Mouse (Mus musculus): ENCODE results near the gene Bckdk. TPM values are rescaled to one million over a fixed set of nuclear protein-coding genes. Genes with fewer than 3 reads are reported as not detected.
A peak's percentile ranks its signal among the peaks of the same experiment; 100 is the strongest.

Gene Bckdk
- total and polyA plus RNA-seq, 3 experiments = 32.6 to 126 TPM; not detected in 1

GRCm38 (mm10) chr7:127899997-127900396 is 3.9 kb upstream of the Bckdk start (continued):
- no peak for TF ChIP-seq POLR2AphosphoS5 (IDR thresholded peaks at IDR 0.05; ENCODE audit: borderline replicate concordance, low read depth, low read length)
- TF ChIP-seq ZC3H11A (IDR thresholded peaks at IDR 0.05; ENCODE audit: low read depth, low read length) = no peak
- peak; percentile 55 for TF ChIP-seq GATA1 (IDR thresholded peaks at IDR 0.05; ENCODE audit: low read depth, low read length)
- TF ChIP-seq CHD2 (IDR thresholded peaks at IDR 0.05; ENCODE audit: low read length) = 0 out of 2 replicates have a peak, but pooled peaks have one; percentile 11
- TF ChIP-seq GABPA (IDR thresholded peaks at IDR 0.05; ENCODE audit: low read depth, low read length) = no peak
- TF ChIP-seq EP300 (IDR thresholded peaks at IDR 0.05; ENCODE audit: low read depth in 1 of 2, low read length in 2 of 2) = peak in 1 of 2 experiments; percentile 59; a peak in 3 of 4 replicates
- TF ChIP-seq POLR2A (IDR thresholded peaks at IDR 0.05; ENCODE audit: control insufficient read depth in 1 of 2, insufficient read depth in 1 of 2, low read depth in 1 of 2, low read length in 2 of 2, poor library complexity in 1 of 2) = no peak
- no peak for TF ChIP-seq RCOR1 (IDR thresholded peaks at IDR 0.05; ENCODE audit: low read depth, low read length)
- no peak for TF ChIP-seq MAX (IDR thresholded peaks at IDR 0.05; ENCODE audit: low read length)
- TF ChIP-seq MAFK (IDR thresholded peaks at IDR 0.05; ENCODE audit: borderline replicate concordance, low read depth, low read length) = no peak
- no peak; the same call in 1 of the 2 replicates for TF ChIP-seq SIN3A (IDR thresholded peaks at IDR 0.05; ENCODE audit: low read length)
- no peak; the same call in 1 of the 2 replicates for TF ChIP-seq MXI1 (IDR thresholded peaks at IDR 0.05; ENCODE audit: low read depth, low read length)
- no peak for TF ChIP-seq MEF2A (IDR thresholded peaks at IDR 0.05; ENCODE audit: extremely low read depth, insufficient replicate concordance, low read depth, low read length, poor library complexity, severe bottlenecking)
- TF ChIP-seq ZNF384 (IDR thresholded peaks at IDR 0.05; ENCODE audit: low read depth, low read length) = no peak

GRCm38 (mm10) chr7:127901772-127902171 is 2.1 kb upstream of the Bckdk start:
- peaks cover 3% of the 10 kb centered on the region; the same call in 1 of the 2 replicates for H3K79me2 ChIP-seq (ENCODE audit: control insufficient read depth, insufficient read depth, low read length, poor library complexity)
- H3K9me3 ChIP-seq (replicated peaks; ENCODE audit: insufficient read depth, low read length) = no peaks in the 10 kb centered on the region
- no peak for DNase-seq (ENCODE audit: low read depth, low spot score)
- peaks cover 0 to 27% of the 10 kb centered on the region in 2 experiments; a peak in 2 of 4 replicates for H3K36me3 ChIP-seq (ENCODE audit: control insufficient read depth in 1 of 2, insufficient read depth in 2 of 2, low read length in 2 of 2)
- H3K27me3 ChIP-seq (ENCODE audit: control insufficient read depth in 1 of 2, insufficient read depth in 2 of 2, low read length in 2 of 2) = no peaks in the 10 kb centered on the region
- no peak overlapping the region for H3K27ac ChIP-seq (ENCODE audit: control insufficient read depth, low read depth, low read length)
- H3K9ac ChIP-seq (ENCODE audit: control insufficient read depth, low read depth, low read length, poor library complexity, severe bottlenecking) = no peak overlapping the region
- H3K4me1 ChIP-seq (ENCODE audit: control insufficient read depth in 1 of 2, insufficient read depth in 2 of 2, low read length in 2 of 2) = peaks cover 22 to 39% of the 10 kb centered on the region in 2 experiments
- no peak overlapping the region for H3K4me3 ChIP-seq (ENCODE audit: control insufficient read depth in 1 of 2, insufficient read depth in 1 of 2, low read depth in 2 of 2, low read length in 2 of 2)
- TF ChIP-seq NRF1 (IDR thresholded peaks at IDR 0.05; ENCODE audit: insufficient read depth, low read depth, low read length, poor library complexity, severe bottlenecking) = no peak
- TF ChIP-seq MAZ (IDR thresholded peaks at IDR 0.05; ENCODE audit: low read depth, low read length) = no peak
- peak; percentile 95 for TF ChIP-seq JUND (IDR thresholded peaks at IDR 0.05; ENCODE audit: low read depth, low read length)
- TF ChIP-seq CHD1 (IDR thresholded peaks at IDR 0.05; ENCODE audit: low read depth, low read length) = no peak
- no peak for TF ChIP-seq POLR2AphosphoS5 (IDR thresholded peaks at IDR 0.05; ENCODE audit: borderline replicate concordance, low read depth, low read length)
- TF ChIP-seq MXI1 (IDR thresholded peaks at IDR 0.05; ENCODE audit: low read depth, low read length) = no peak
- TF ChIP-seq E2F4 (IDR thresholded peaks at IDR 0.05; ENCODE audit: borderline replicate concordance, low read depth, low read length) = no peak
- TF ChIP-seq MYC (IDR thresholded peaks at IDR 0.05; ENCODE audit: low read depth, low read length) = no peak
- no peak for TF ChIP-seq POLR2A (IDR thresholded peaks at IDR 0.05; ENCODE audit: control insufficient read depth in 1 of 2, insufficient read depth in 1 of 2, low read depth in 1 of 2, low read length in 2 of 2, poor library complexity in 1 of 2)
- TF ChIP-seq SMC3 (IDR thresholded peaks at IDR 0.05; ENCODE audit: low read depth, low read length) = no peak
- TF ChIP-seq EP300 (IDR thresholded peaks at IDR 0.05; ENCODE audit: low read depth in 1 of 2, low read length in 2 of 2) = peak; percentile 57 to 78
- TF ChIP-seq ZMIZ1 (IDR thresholded peaks at IDR 0.05; ENCODE audit: low read depth, low read length) = no peak
- TF ChIP-seq MAX (IDR thresholded peaks at IDR 0.05; ENCODE audit: low read length) = no peak
- no peak for TF ChIP-seq HCFC1 (IDR thresholded peaks at IDR 0.05; ENCODE audit: low read depth, low read length)
- TF ChIP-seq GABPA (IDR thresholded peaks at IDR 0.05; ENCODE audit: low read depth, low read length) = no peak
- no peak for TF ChIP-seq RAD21 (IDR thresholded peaks at IDR 0.05; ENCODE audit: low read depth, low read length)
- peak; percentile 81 for TF ChIP-seq TCF12 (IDR thresholded peaks at IDR 0.05; ENCODE audit: low read depth, low read length)
- no peak for TF ChIP-seq ELF1 (IDR thresholded peaks at IDR 0.05; ENCODE audit: low read depth, low read length)
- peak; percentile 69 for TF ChIP-seq RCOR1 (IDR thresholded peaks at IDR 0.05; ENCODE audit: low read depth, low read length)
- TF ChIP-seq NELFE (IDR thresholded peaks at IDR 0.05; ENCODE audit: low read depth, low read length) = no peak
- no peak for TF ChIP-seq CTCF (IDR thresholded peaks at IDR 0.05 in 2 of 3, conservative IDR thresholded peaks at IDR 0.05 in 1 of 3; ENCODE audit: control insufficient read depth in 1 of 3, insufficient read depth in 1 of 3, low read depth in 2 of 3, low read length in 3 of 3, poor library complexity in 1 of 3, severe bottlenecking in 1 of 3)
- TF ChIP-seq GATA1 (IDR thresholded peaks at IDR 0.05; ENCODE audit: low read depth, low read length) = peak; percentile 67
- peak; percentile 30; the same call in 1 of the 2 replicates for TF ChIP-seq ETS1 (IDR thresholded peaks at IDR 0.05; ENCODE audit: low read depth, low read length)
- TF ChIP-seq TAL1 (IDR thresholded peaks at IDR 0.05; ENCODE audit: low read length) = peak; percentile 70
- TF ChIP-seq USF2 (IDR thresholded peaks at IDR 0.05; ENCODE audit: borderline replicate concordance in 1 of 2, insufficient read depth in 1 of 2, low read depth in 1 of 2, low read length in 2 of 2) = no peak
- TF ChIP-seq MEF2A (IDR thresholded peaks at IDR 0.05; ENCODE audit: extremely low read depth, insufficient replicate concordance, low read depth, low read length, poor library complexity, severe bottlenecking) = no peak
- no peak for TF ChIP-seq UBTF (IDR thresholded peaks at IDR 0.05; ENCODE audit: borderline replicate concordance, insufficient read depth, low read depth, low read length)
